Mouse (Mus musculus): ENCODE measurements at regions not wholly inside any gene's neighbourhood (a gene's known extent, or its start where the extent isn't known, plus 50 kb on each side); places are given as distances from the start of the nearest gene placed in this dataset.

- DNase-seq (ENCODE audit: low read depth, low spot score) (no peak), ATAC-seq (no peak)
- ChIA-PET POLR2A (no interaction called here), CTCF (interaction anchor here (0.7 to 1.9 kb wide), 2 partner anchors 14 to 73 kb away, joined by 3 to 6 read pairs; no protein-coding TSS in a partner anchor)
- in situ Hi-C loops (cut with MboI; ENCODE audit: low pct_unique_long_range_greater_than_20kb), result loop anchor here (5.0 kb wide), 1 partner anchor 67 kb away; no protein-coding TSS in a partner anchor
- H3K27me3 ChIP-seq, result peaks cover 35% of the 10 kb centered on the region
- no peak for TF ChIP-seq CTCF (IDR thresholded peaks at IDR 0.05)
Observed at GRCm38 (mm10) chr11:84725177-84725792, 94.0 kb downstream of the Mrm1 start.

- ATAC-seq, result no peak
- CTCF ChIA-PET, result interaction anchor here (1.3 to 1.9 kb wide), 2 partner anchors 74 to 294 kb away, joined by 4 to 6 read pairs; no protein-coding TSS in a partner anchor
- TF ChIP-seq CTCF (IDR thresholded peaks at IDR 0.05), result peak; percentile 51
Observed at GRCm38 (mm10) chr11:84724080-84724479, 95.2 kb downstream of the Mrm1 start.

GRCm38 (mm10) chr11:84722658-84723201, 96.6 kb downstream of the Mrm1 start:
- POLR2A ChIA-PET, result interaction anchor here (0.6 to 1.0 kb wide), 3 partner anchors 9 to 207 kb away, joined by 3 to 7 read pairs (median 5); no protein-coding TSS in a partner anchor
- ATAC-seq (no peak), DNase-seq (ENCODE audit: low read depth, low spot score) (no peak)
- in situ Hi-C loops (cut with MboI; ENCODE audit: low pct_unique_long_range_greater_than_20kb), result no loop called here
- no peak for TF ChIP-seq CTCF (IDR thresholded peaks at IDR 0.05)
- CTCF ChIA-PET, result no interaction called here
- H3K27me3 ChIP-seq, result peaks cover 37% of the 10 kb centered on the region

More at GRCm38 (mm10) chr11:84724080-84724479, 95.2 kb downstream of the Mrm1 start:
- DNase-seq (ENCODE audit: low read depth, low spot score), result peak; percentile 20
- H3K27me3 ChIP-seq, result peaks cover 35% of the 10 kb centered on the region
- in situ Hi-C loops (cut with MboI; ENCODE audit: low pct_unique_long_range_greater_than_20kb), result no loop called here
- POLR2A ChIA-PET, result no interaction called here

- H3K27me3 ChIP-seq, result peaks cover 32% of the 10 kb centered on the region
- CTCF ChIA-PET, result no interaction called here
- POLR2A ChIA-PET, result interaction anchor here (0.6 kb wide), 1 partner anchor 206 kb away, joined by 3 read pairs; no protein-coding TSS in a partner anchor
Observed at GRCm38 (mm10) chr11:84721979-84722378, 97.3 kb downstream of the Mrm1 start.

GRCm38 (mm10) chr11:84721150-84721549, 98.2 kb downstream of the Mrm1 start:
- DNase-seq (ENCODE audit: low read depth, low spot score) (no peak), ATAC-seq (no peak)
- peaks cover 25% of the 10 kb centered on the region for H3K27me3 ChIP-seq
- CTCF ChIA-PET, result no interaction called here
- in situ Hi-C loops (cut with MboI; ENCODE audit: low pct_unique_long_range_greater_than_20kb), result no loop called here
- peak; percentile 58 for TF ChIP-seq CTCF (IDR thresholded peaks at IDR 0.05)
- POLR2A ChIA-PET, result no interaction called here

More at GRCm38 (mm10) chr11:84721979-84722378, 97.3 kb downstream of the Mrm1 start:
- ATAC-seq (no peak), DNase-seq (ENCODE audit: low read depth, low spot score) (no peak)
- TF ChIP-seq CTCF (IDR thresholded peaks at IDR 0.05), result peak; percentile 70
- in situ Hi-C loops (cut with MboI; ENCODE audit: low pct_unique_long_range_greater_than_20kb), result no loop called here

GRCm38 (mm10) chr11:84719781-84720180, 99.5 kb downstream of the Mrm1 start:
- POLR2A ChIA-PET, result no interaction called here
- ATAC-seq, result no peak
- in situ Hi-C loops (cut with MboI; ENCODE audit: low pct_unique_long_range_greater_than_20kb), result no loop called here
- no peak for TF ChIP-seq CTCF (IDR thresholded peaks at IDR 0.05)
- CTCF ChIA-PET, result interaction anchor here (1.2 kb wide), 1 partner anchor 174 kb away, joined by 3 read pairs; no protein-coding TSS in a partner anchor
- peaks cover 20% of the 10 kb centered on the region for H3K27me3 ChIP-seq
- no peak for DNase-seq (ENCODE audit: low read depth, low spot score)

GRCm38 (mm10) chr11:84712731-84713130, 106.6 kb downstream of the Mrm1 start:
- peaks cover 59% of the 10 kb centered on the region for H3K27me3 ChIP-seq
- in situ Hi-C loops (cut with MboI; ENCODE audit: low pct_unique_long_range_greater_than_20kb), result no loop called here
- no peak for DNase-seq (ENCODE audit: low read depth, low spot score)
- ChIA-PET CTCF (no interaction called here), POLR2A (no interaction called here)
- TF ChIP-seq CTCF (IDR thresholded peaks at IDR 0.05), result no peak
- no peak for ATAC-seq

- no peak for DNase-seq (ENCODE audit: low read depth, low spot score)
- peaks cover 67% of the 10 kb centered on the region for H3K27me3 ChIP-seq
- POLR2A ChIA-PET, result no interaction called here
- ATAC-seq, result no peak
- in situ Hi-C loops (cut with MboI; ENCODE audit: low pct_unique_long_range_greater_than_20kb), result no loop called here
- CTCF ChIA-PET, result interaction anchor here (1.3 kb wide), 1 partner anchor 16 kb away, joined by 3 read pairs; no protein-coding TSS in a partner anchor
- no peak for TF ChIP-seq CTCF (IDR thresholded peaks at IDR 0.05)
Observed at GRCm38 (mm10) chr11:84711886-84712285, 107.4 kb downstream of the Mrm1 start.

- ChIA-PET POLR2A (no interaction called here), CTCF (interaction anchor here (1.9 kb wide), 1 partner anchor 14 kb away, joined by 5 read pairs; no protein-coding TSS in a partner anchor)
- in situ Hi-C loops (cut with MboI; ENCODE audit: low pct_unique_long_range_greater_than_20kb), result no loop called here
- ATAC-seq, result no peak
- DNase-seq (ENCODE audit: low read depth, low spot score), result no peak
- peaks cover 54% of the 10 kb centered on the region for H3K27me3 ChIP-seq
- no peak for TF ChIP-seq CTCF (IDR thresholded peaks at IDR 0.05)
Observed at GRCm38 (mm10) chr11:84708222-84708730, 111.0 kb downstream of the Mrm1 start.

- POLR2A ChIA-PET, result no interaction called here
- no peak for ATAC-seq
- no peak for DNase-seq (ENCODE audit: low read depth, low spot score)
- CTCF ChIA-PET, result interaction anchor here (1.9 kb wide), 1 partner anchor 13 kb away, joined by 5 read pairs; no protein-coding TSS in a partner anchor
- in situ Hi-C loops (cut with MboI; ENCODE audit: low pct_unique_long_range_greater_than_20kb), result no loop called here
- TF ChIP-seq CTCF (IDR thresholded peaks at IDR 0.05), result no peak
- peaks cover 55% of the 10 kb centered on the region for H3K27me3 ChIP-seq
Observed at GRCm38 (mm10) chr11:84707772-84708171, 111.5 kb downstream of the Mrm1 start.

- POLR2A ChIA-PET, result interaction anchor here (1.0 kb wide), 1 partner anchor 35 kb away, joined by 3 read pairs; no protein-coding TSS in a partner anchor
- DNase-seq (ENCODE audit: low read depth, low spot score) (no peak), ATAC-seq (no peak)
- no peak for TF ChIP-seq CTCF (IDR thresholded peaks at IDR 0.05)
- CTCF ChIA-PET, result interaction anchor here (1.9 kb wide), 1 partner anchor 12 kb away, joined by 5 read pairs; no protein-coding TSS in a partner anchor
- in situ Hi-C loops (cut with MboI; ENCODE audit: low pct_unique_long_range_greater_than_20kb), result no loop called here
- H3K27me3 ChIP-seq, result peaks cover 44% of the 10 kb centered on the region
Observed at GRCm38 (mm10) chr11:84706692-84707091, 112.6 kb downstream of the Mrm1 start.

Data from Patski (cell line).